Mouse (Mus musculus) embryonic facial prominence, embryonic 10.5 days (tissue): ENCODE measurements around the gene Dkkl1. TPM values are rescaled to one million over a fixed set of nuclear protein-coding genes. Genes with fewer than 3 reads are reported as not detected.
A peak's percentile ranks its signal among the peaks of the same experiment; 100 is the strongest.
"Not testable (repeated sequence)": the region's sequence is repeated elsewhere in the genome, so short reads cannot be mapped to it uniquely, and the experiment has no call there.

ENCODE experiments used
- DNase-seq: peaks from one replicate; pipeline ENCODE4 v3.0.0-alpha.2; 2017; ENCODE audit warnings: low spot score
- H3K27ac ChIP-seq: fragments of 300-500 bp; sonication (generic); replicated peaks from 2 replicates; pipeline ENCODE4 v1.5.1; 2016; ENCODE audit warnings: mild to moderate bottlenecking
- H3K27me3 ChIP-seq: fragments of 300-500 bp; sonication (generic); replicated peaks from 2 replicates; pipeline ENCODE4 v1.6.1; 2016; ENCODE audit warnings: low read depth, mild to moderate bottlenecking; ENCODE audit not compliant: poor library complexity, severe bottlenecking
- H3K36me3 ChIP-seq: fragments of 300-500 bp; sonication (generic); replicated peaks from 2 replicates; pipeline ENCODE4 v1.6.1; 2016; ENCODE audit warnings: mild to moderate bottlenecking, moderate library complexity
- H3K4me1 ChIP-seq: fragments of 300-500 bp; sonication (generic); 2 replicates; pipeline ENCODE4 v1.6.1; 2016
- H3K4me3 ChIP-seq: fragments of 300-500 bp; sonication (generic); 2 replicates; pipeline ENCODE4 v1.5.1; 2016; ENCODE audit warnings: mild to moderate bottlenecking, moderate library complexity
- H3K9me3 ChIP-seq: fragments of 300-500 bp; sonication (generic); 2 replicates; pipeline ENCODE4 v1.6.1; 2016; ENCODE audit warnings: mild to moderate bottlenecking
- WGBS: fragments of 180-500 bp; shearing (Covaris S2); methylation state at CpG from one replicate; pipeline ENCODE4 v1.1.7; 2016; 5-methylcytosine and 5-hydroxymethylcytosine counted together
- polyA plus RNA-seq: library from polyadenylated mRNA; unstranded; fragments of >200 nt; fragmentation: Nextera tagmentation; extraction: Ambion mirVana; gene quantifications from 2 replicates; pipeline ENCODE4 v1.2.1, GENCODE M21; 2016

The Dkkl1 gene
- polyA plus RNA-seq, 1 experiment from 2014 or later: 2.0 TPM

DNA sequence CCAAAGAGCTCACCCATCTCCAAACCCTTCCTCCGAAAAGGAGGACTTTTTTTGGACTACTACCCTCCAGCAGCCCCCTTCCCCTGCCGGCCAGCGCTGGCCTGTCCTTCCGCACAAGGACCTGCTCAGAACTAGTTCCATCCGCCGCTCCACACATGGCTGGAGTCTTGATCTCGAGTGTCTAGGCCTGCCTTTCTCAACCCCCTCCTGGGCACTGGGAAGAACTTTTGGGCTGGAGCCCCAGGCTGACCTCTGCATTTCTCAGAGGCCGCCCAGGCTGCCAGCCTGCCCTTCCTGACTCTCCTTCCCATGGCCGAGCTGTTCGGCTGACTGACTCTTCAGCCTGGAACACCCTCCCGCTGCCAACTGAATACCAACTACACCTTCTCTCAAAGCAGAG is 29.3 kb downstream of the Dkkl1 start:
- Histone ChIP-seq H3K4me1 (peaks cover 45% of the 10 kb centered on the region), H3K36me3 (no peaks in the 10 kb centered on the region), H3K9me3 (no peaks in the 10 kb centered on the region), H3K27ac (no peak overlapping the region), H3K4me3 (peak overlapping the region; percentile 46), H3K27me3 (peaks cover 100% of the 10 kb centered on the region)
- DNase-seq: no peak
- 18% methylated on average over 11 of the region's 11 CpGs for WGBS

DNA sequence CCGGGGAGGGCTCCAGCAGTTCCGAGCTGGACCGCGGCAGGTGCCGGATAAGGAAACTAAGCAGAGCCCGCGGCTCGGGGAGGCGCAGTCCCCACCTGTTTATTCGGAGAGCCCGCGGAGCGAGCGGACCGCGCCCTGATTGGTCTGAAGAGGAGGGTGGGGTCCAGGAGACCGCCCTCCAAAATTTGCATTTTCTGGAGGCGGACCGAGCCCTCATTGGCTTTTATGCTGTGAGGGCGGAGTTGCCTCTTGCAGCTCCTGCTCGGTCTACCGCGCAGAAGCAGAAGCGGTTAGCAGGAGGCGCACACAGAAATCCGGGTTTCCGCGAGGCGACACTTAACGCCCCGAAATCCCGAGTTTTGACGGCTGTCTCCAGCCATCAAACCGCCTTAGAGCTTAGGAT is 29.7 kb downstream of the Dkkl1 start:
- Histone ChIP-seq H3K27ac (no peak overlapping the region), H3K4me1 (peaks cover 45% of the 10 kb centered on the region), H3K36me3 (no peaks in the 10 kb centered on the region), H3K27me3 (peaks cover 100% of the 10 kb centered on the region), H3K4me3 (peak overlapping the region; percentile 46), H3K9me3 (no peaks in the 10 kb centered on the region)
- DNase-seq: peak; percentile 93
- WGBS: under 1% methylated on average over 34 of the region's 34 CpGs

GRCm38 (mm10) chr7:45181540-45181939 is 30.4 kb downstream of the Dkkl1 start:
- no peak for DNase-seq
- WGBS: 4% methylated on average over 35 of the region's 35 CpGs

DNA sequence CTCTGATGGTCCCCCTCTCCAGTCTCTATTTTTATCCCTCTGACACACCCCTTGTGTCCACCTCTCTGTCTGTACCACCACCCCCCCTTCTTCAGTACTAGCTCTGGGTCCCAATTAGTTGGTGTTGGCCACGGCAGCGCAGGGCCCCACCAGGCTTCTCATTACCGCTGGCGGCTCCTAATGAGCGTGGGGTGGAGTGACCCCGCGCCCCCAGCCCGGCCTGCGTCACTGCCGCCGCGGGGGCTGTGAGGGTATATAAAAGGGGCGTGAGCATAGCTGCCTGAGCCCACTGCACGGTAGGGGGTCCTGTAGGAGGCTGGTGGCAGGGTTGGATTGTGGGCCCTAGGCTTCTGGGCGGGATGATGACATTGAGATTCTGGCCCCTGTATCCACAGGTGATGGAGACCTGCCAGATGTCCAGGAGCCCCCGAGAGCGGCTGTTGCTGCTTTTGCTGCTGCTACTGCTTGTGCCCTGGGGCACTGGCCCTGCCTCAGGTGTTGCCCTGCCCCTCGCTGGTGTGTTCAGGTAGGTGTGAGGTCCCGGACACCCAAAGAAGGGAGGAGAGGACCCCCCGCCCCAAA is 31.0 kb downstream of the Dkkl1 start, which contains the start of gene Pth2:
TSS of gene Pth2 (plus strand) at position 100 of the 582 bp plus-strand sequence.
- Histone ChIP-seq H3K9me3 (no peaks in the 10 kb centered on the region), H3K4me1 (peaks cover 44% of the 10 kb centered on the region), H3K36me3 (no peaks in the 10 kb centered on the region), H3K4me3 (peak within 1 kb of the TSS; percentile 46), H3K27ac (no peak within 1 kb of the TSS), H3K27me3 (peaks cover 100% of the 10 kb centered on the region)
- no peak for DNase-seq
- WGBS: 19% methylated on average over 20 of the region's 20 CpGs

More at GRCm38 (mm10) chr7:45181540-45181939, 30.4 kb downstream of the Dkkl1 start:
- H3K9me3 ChIP-seq: no peaks in the 10 kb centered on the region
- H3K4me1 ChIP-seq: peaks cover 44% of the 10 kb centered on the region
- H3K4me3 ChIP-seq: peak overlapping the region; percentile 46
- no peak overlapping the region for H3K27ac ChIP-seq
- H3K36me3 ChIP-seq: no peaks in the 10 kb centered on the region
- peaks cover 100% of the 10 kb centered on the region for H3K27me3 ChIP-seq

DNA sequence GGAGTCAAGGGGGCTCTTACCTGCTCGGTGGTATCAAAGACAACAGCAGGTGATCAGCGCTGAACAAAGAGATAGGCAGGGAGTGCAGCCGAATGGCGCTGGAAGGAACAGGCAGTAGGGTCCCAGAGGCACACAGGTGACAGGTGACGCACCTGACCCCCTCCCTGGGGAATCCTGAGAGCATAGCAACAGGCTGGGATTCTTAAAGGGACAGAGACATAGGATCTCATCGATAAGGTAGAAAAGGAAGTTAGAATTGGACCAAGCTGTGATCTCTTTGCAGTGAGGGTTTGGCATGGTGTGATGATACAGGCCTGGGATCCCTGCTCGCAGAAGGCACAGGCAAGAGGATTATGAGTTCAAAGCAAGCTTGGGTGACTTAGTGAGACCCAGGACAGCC is 32.5 kb downstream of the Dkkl1 start, which contains the start of gene Gfy:
TSS of gene Gfy (minus strand) at position 101 of the 400 bp plus-strand sequence.
- WGBS: 25% methylated on average over 7 of the region's 7 CpGs
- Histone ChIP-seq H3K27ac (no peak within 1 kb of the TSS), H3K36me3 (no peaks in the 10 kb centered on the region), H3K27me3 (peaks cover 100% of the 10 kb centered on the region), H3K4me1 (peaks cover 47% of the 10 kb centered on the region), H3K4me3 (no peak within 1 kb of the TSS), H3K9me3 (no peaks in the 10 kb centered on the region)
- no peak for DNase-seq

- 23% methylated on average over 7 of the region's 7 CpGs for WGBS
- peaks cover 45% of the 10 kb centered on the region for H3K4me1 ChIP-seq
Observed at GRCm38 (mm10) chr7:45178550-45178949, 33.4 kb downstream of the Dkkl1 start.

GRCm38 (mm10) chr7:45176356-45176755 is 35.6 kb downstream of the Dkkl1 start:
- Histone ChIP-seq H3K36me3 (no peaks in the 10 kb centered on the region), H3K9me3 (peaks cover 11% of the 10 kb centered on the region; the same call in 1 of the 2 replicates), H3K27me3 (peaks cover 99% of the 10 kb centered on the region), H3K4me1 (peaks cover 30% of the 10 kb centered on the region), H3K27ac (no peak overlapping the region), H3K4me3 (peak overlapping the region; percentile 37)
- 3% methylated on average over 31 of the region's 31 CpGs for WGBS
- DNase-seq: no peak

More at GRCm38 (mm10) chr7:45178550-45178949, 33.4 kb downstream of the Dkkl1 start:
- H3K36me3 ChIP-seq: no peaks in the 10 kb centered on the region
- H3K4me3 ChIP-seq: no peak overlapping the region
- H3K9me3 ChIP-seq: no peaks in the 10 kb centered on the region
- no peak overlapping the region for H3K27ac ChIP-seq
- DNase-seq: no peak
- peaks cover 99% of the 10 kb centered on the region for H3K27me3 ChIP-seq

- 2% methylated on average over 23 of the region's 23 CpGs for WGBS
- DNase-seq: no peak
- no peak overlapping the region for H3K27ac ChIP-seq
- peaks cover 99% of the 10 kb centered on the region for H3K27me3 ChIP-seq
- H3K9me3 ChIP-seq: peaks cover 14% of the 10 kb centered on the region
- no peaks in the 10 kb centered on the region for H3K36me3 ChIP-seq
- H3K4me3 ChIP-seq: peak overlapping the region; percentile 37
- peaks cover 25% of the 10 kb centered on the region for H3K4me1 ChIP-seq
Observed at GRCm38 (mm10) chr7:45175929-45176328, 36.0 kb downstream of the Dkkl1 start.

GRCm38 (mm10) chr7:45175398-45175797 is 36.5 kb downstream of the Dkkl1 start:
- Histone ChIP-seq H3K36me3 (no peaks in the 10 kb centered on the region), H3K4me1 (peaks cover 24% of the 10 kb centered on the region), H3K27ac (no peak overlapping the region), H3K9me3 (peaks cover 18% of the 10 kb centered on the region), H3K27me3 (peaks cover 99% of the 10 kb centered on the region), H3K4me3 (peak overlapping the region; percentile 43; the same call in 1 of the 2 replicates)
- DNase-seq: no peak
- WGBS: 2% methylated on average over 13 of the region's 13 CpGs

GRCm38 (mm10) chr7:45174567-45175280 is 37.2 kb downstream of the Dkkl1 start:
- Histone ChIP-seq H3K4me1 (peaks cover 24% of the 10 kb centered on the region), H3K9me3 (peaks cover 25% of the 10 kb centered on the region), H3K27ac (no peak overlapping the region), H3K4me3 (peak overlapping the region; percentile 43), H3K36me3 (no peaks in the 10 kb centered on the region), H3K27me3 (peaks cover 99% of the 10 kb centered on the region)
- DNase-seq: no peak
- 3% methylated on average over 29 of the region's 29 CpGs for WGBS

DNA sequence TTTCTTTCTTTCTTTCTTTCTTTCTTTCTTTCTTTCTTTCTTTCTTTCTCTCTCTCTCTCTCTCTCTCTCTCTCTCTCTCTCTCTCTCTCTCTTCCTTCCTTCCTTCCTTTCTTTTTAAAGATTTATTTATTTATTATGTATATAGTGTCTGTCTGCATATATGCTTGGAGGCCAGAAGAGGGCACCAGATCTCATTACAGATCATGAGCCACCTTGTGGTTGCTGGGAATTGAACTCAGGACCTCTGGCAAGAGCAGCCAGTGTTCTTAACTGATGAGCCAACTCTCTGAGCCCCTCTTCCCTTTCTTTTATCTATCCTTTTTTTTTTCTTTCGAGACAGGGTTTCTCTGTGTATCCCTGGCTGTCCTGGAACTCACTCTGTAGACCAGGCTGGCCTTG is 38.2 kb downstream of the Dkkl1 start:
- not testable (repeated sequence) for H3K36me3 ChIP-seq, DNase-seq, H3K27ac ChIP-seq, H3K4me3 ChIP-seq
- H3K9me3 ChIP-seq: peaks cover 35% of the 10 kb centered on the region
- peaks cover 99% of the 10 kb centered on the region for H3K27me3 ChIP-seq
- H3K4me1 ChIP-seq: peaks cover 24% of the 10 kb centered on the region
- WGBS: 50% methylated on average over 1 of the region's 1 CpGs

DNA sequence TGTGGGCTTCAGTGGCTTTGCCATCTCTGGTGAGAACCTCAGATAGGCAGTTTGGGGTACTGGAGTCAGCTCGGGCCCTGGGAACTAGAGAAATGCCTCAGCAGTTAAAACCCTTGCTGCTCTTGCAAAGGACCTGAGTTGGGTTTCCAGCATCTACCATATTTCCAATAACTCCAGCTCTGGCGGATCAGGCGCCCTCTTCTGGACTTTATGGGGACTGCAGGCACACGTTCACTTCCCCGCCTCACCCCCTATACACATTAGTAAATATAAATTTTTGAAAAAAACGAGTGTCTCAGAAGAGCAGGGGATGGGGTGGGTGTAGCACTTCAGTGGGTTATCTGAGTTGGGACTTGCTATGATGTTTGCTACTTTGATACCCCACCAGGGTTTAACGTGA is 39.0 kb downstream of the Dkkl1 start:
- DNase-seq: no peak
- Histone ChIP-seq H3K27me3 (peaks cover 99% of the 10 kb centered on the region), H3K4me1 (peaks cover 28% of the 10 kb centered on the region), H3K4me3 (0 out of 2 replicates have a peak overlapping the region, but pooled peaks have one; percentile 5), H3K36me3 (no peaks in the 10 kb centered on the region), H3K27ac (no peak overlapping the region), H3K9me3 (peaks cover 36% of the 10 kb centered on the region)
- 55% methylated on average over 7 of the region's 7 CpGs for WGBS

DNA sequence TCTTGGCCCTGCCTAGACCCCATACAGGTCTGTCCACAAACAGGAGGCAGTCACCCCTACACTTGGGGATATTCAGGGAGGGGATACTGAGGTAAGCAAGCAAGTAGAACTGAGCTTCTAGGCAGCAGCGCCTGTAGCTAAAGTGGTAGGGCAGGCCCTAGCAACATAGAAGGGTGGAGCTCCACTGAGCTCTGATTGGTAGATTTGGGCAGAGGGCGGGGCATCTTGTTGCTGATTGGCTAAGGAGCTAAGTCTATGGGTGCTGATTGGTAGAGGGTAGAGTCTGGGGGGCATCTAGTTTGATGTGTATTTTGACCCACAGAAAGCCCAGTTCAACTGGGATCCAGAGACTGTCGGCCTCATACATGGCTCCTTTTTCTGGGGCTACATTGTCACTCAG is 42.5 kb downstream of the Dkkl1 start:
- Histone ChIP-seq H3K27me3 (peaks cover 99% of the 10 kb centered on the region), H3K36me3 (no peaks in the 10 kb centered on the region), H3K4me3 (no peak overlapping the region), H3K27ac (no peak overlapping the region), H3K9me3 (peaks cover 36% of the 10 kb centered on the region), H3K4me1 (peaks cover 9% of the 10 kb centered on the region)
- 94% methylated on average over 3 of the region's 3 CpGs for WGBS
- no peak for DNase-seq
